Mouse (Mus musculus) intestine, postnatal 0 days (tissue): ENCODE measurements around the gene Gm8094. TPM values are rescaled to one million over a fixed set of nuclear protein-coding genes. Genes with fewer than 3 reads are reported as not detected.

ENCODE experiments used
- polyA plus RNA-seq: library from polyadenylated mRNA; unstranded; fragments of >200 nt; fragmentation: Nextera tagmentation; extraction: Ambion mirVana; gene quantifications from 2 replicates; pipeline ENCODE4 v1.2.1, GENCODE M21; 2015

Gene Gm8094
- polyA plus RNA-seq, 1 experiment from 2014 or later = not detected

Other genes starting within 250 kb of the Gm8094 start
- not detected in 2 replicates for gene Gm21977, start 223.2 kb downstream of the Gm8094 start, polyA plus RNA-seq
- gene Gm8082, start 83.0 kb downstream of the Gm8094 start, polyA plus RNA-seq = not detected in 2 replicates
- gene Gm10376, start 61.0 kb downstream of the Gm8094 start, polyA plus RNA-seq = not detected in 2 replicates
- not detected in 2 replicates for gene Gm8104, start 24.0 kb upstream of the Gm8094 start, polyA plus RNA-seq
- not detected in 2 replicates for gene Gm7233, start 103.2 kb upstream of the Gm8094 start, polyA plus RNA-seq
- gene Gm8122, start 158.7 kb upstream of the Gm8094 start, polyA plus RNA-seq = not detected in 2 replicates
- gene Gm8126, start 182.0 kb upstream of the Gm8094 start, polyA plus RNA-seq = not detected in 2 replicates
- not detected in 2 replicates for gene Gm9732, start 198.4 kb upstream of the Gm8094 start, polyA plus RNA-seq
- not detected in 2 replicates for gene Gm8127, start 217.2 kb upstream of the Gm8094 start, polyA plus RNA-seq